Mouse (Mus musculus) layer of hippocampus, adult 8-10 months (tissue): ENCODE results near the gene Abca7. TPM values are rescaled to one million over a fixed set of nuclear protein-coding genes. Genes with fewer than 3 reads are reported as not detected.
A peak's percentile ranks its signal among the peaks of the same experiment; 100 is the strongest.
"Not testable (repeated sequence)": the region's sequence is repeated elsewhere in the genome, so short reads cannot be mapped to it uniquely, and the experiment has no call there.

Source experiments
- DNase-seq, 2 experiments: peaks; one replicate each; pipeline ENCODE4 v3.0.0; 2022; ENCODE audit warnings: low spot score in 2 of 2
- total RNA-seq, 4 experiments: library from RNA; stranded (reverse); gene quantifications; 2 replicates each; pipeline ENCODE4 v1.2.4; 2022

Gene Abca7
- total RNA-seq, result 10 to 100 TPM; 12.4 to 13.6 (median 13.3) TPM

GRCm38 (mm10) chr10:79996272-79997033 lies at the start of gene Abca7:
Gene Abca7, plus strand, starts transcription at chr10:79996494.
- DNase-seq, result peak; percentile 90 to 94

DNA sequence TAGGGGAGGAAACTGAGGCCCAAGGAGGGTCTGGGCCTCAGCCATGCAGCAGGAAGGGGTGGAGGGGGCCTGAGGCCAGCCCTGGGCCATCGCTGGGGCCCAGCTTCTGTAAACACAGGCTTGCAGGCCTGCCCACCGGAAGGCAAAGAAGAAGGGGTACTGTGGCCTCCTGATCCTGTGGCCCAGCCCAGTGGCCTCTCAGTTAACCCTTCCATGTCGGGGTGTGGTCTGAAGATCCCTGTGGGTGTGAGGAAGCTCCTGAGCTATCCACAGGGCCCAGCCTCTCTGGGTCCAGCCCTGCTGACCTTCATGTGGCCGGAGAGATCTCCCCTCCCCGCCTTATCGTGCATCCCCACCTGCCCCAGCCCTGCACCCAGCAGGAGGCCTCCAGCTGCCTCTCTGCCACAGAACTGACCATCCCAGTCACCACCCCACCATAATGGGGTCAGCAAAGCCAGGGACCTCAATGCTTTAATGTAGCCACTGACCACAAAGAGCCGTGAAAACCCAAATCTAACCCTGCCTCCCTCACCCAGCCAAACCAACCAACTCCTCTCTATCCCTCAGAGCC lies 49.5 kb upstream of the Abca7 start:
- no peak for DNase-seq

GRCm38 (mm10) chr10:79947502-79947901 lies 48.8 kb upstream of the Abca7 start:
- no peak for DNase-seq

DNA sequence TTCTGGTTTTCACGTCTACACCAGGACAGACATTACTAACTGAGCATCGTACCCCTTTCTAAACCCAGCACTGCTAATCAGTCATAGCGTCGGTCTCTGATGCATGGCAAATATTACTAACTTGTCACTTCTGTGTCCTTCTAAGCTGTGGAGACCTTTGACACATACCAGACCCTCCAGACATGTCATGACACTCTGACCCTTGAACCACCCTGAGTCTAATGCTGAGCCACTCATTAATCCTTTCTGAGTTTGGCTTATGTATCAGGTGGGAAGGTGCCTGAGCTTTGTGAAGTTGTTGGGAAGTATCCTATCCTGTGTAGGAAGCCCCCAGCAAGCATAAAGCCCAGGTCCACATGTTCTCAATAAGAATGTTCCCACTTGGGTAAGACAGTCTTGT lies 46.4 kb upstream of the Abca7 start:
- no peak for DNase-seq

- no peak for DNase-seq
Measured at GRCm38 (mm10) chr10:79950661-79951060, 45.6 kb upstream of the Abca7 start.

DNA sequence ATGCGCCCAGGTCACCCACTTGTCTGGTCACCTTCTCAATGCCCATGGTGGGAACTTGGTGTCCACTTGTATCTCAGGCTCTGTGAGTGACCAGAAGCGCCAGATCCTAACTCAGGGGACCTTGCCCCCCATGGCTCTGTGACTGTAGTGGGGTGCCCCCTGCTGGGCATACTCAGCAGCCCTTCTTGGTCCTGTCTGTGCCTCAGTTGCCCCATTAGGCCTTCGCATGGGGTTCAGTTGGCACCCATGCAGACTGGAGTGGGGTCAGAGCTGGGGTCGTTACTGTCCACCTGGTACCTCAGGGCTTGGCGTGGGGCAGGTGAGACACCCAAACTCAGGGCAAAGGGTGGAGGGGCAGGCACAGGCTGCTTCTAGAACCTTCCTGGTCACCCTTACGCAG lies 42.3 kb upstream of the Abca7 start:
- peak in 1 of 2 experiments; percentile 37 for DNase-seq

- no peak for DNase-seq
Measured at GRCm38 (mm10) chr10:79955691-79956090, 40.6 kb upstream of the Abca7 start.

- DNase-seq, result no peak
Measured at GRCm38 (mm10) chr10:79956643-79957154, 39.6 kb upstream of the Abca7 start.

DNA sequence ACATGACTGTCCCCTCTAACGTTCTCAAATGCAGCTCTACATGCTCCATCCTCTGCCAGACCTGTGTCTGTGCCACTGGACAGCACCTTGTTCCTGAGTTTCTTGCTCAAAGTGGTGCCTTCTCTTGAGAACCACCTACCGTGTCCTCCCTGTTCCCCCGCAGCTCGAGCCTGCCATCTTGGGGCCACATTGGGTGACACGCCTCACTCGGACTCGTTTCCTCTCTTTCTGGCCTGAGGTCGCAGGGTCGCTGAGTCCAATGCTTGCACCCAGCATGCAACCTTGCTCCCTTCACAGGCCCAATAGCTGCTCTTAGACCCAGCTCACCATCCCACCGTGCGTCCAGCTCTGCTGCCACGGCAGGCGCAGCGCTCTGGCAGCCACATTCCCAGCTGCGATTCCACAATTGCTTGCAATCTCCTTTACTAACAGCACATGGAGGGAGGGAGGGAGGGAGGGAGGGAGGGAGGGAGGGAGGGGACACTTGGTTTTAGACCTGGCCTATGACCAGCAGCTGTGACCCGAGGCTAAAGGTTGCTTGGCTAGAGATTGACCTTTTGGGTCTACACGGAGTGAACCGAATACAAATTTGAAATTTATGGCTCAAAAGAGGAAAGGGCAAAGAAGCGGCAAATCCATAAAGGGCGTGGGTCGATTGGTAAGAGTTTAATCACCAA lies 38.0 kb upstream of the Abca7 start:
- peak; percentile 56 to 71 for DNase-seq

- DNase-seq, result not testable (repeated sequence)
Measured at GRCm38 (mm10) chr10:79959412-79959811, 36.9 kb upstream of the Abca7 start.

GRCm38 (mm10) chr10:79959847-79960601 lies 36.3 kb upstream of the Abca7 start, which contains the start of gene Wdr18:
Gene Wdr18, plus strand, starts transcription at chr10:79960152.
- peak; percentile 99 to 100 for DNase-seq

GRCm38 (mm10) chr10:79960671-79961294 lies 35.5 kb upstream of the Abca7 start:
- no peak for DNase-seq

- no peak for DNase-seq
Measured at GRCm38 (mm10) chr10:79964727-79965126, 31.6 kb upstream of the Abca7 start.

DNA sequence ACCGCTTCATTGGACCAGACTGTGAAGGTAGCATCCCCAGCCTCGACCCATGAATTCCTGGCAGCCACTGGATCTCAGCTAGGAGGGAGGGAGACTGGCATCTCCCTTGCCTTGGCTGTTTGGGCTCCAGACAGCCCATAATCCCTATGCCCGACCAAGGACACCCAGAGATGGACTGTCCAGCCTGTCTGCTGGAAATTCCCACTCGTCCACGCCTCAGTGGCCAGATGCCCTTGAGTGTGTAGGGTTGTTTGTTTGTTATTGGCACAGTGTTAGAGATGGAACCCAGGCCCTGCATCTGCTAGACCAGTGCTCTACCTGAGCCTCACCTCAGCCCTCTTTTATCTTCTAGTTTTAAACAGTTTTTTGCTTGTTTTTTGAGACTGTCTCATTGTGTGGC lies 31.0 kb upstream of the Abca7 start:
- no peak for DNase-seq

DNA sequence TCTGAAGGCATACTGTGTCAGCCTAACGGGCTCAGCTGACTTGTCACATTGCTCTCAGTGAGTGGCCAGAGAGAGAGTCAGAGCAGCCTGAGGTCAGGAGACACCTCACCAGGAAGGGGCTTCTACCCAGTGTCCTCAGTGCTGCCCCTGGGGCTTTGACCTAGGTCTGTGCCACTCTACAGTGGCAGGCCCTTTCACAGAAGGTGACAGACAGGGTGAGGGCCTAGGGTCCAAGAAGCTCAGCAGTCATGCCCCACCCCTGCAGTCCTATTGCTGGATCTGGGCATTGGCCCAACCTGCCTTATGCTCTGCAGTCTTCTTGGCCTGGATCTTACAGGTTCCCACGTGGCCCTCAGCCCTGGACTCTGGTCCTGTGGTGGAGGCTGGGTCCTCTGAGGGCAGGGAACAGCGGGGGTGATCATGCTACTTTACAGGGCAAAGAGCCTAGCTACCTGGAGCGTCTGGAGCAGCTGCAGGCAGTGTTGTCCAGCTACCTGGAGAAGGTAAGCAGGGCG lies 29.4 kb upstream of the Abca7 start:
- DNase-seq, result no peak

DNA sequence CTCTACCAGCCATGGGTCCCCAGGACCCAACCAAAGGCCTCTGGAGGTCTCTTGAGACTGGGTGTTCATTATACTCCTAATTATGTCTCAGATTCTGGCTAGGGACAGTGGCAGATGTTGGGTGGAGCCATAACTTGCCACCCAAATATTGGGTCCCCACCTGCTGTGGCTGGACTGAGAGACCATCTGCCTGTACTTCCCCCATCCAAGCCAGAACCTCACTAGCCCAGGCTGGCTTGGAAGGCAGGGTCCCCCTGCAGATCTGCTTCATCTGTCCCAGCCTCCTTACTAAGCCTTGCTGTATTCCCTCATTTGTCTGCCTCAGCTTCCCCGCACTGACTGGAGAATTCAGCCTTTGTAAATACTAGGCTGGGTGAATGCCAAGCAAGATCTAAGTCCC lies 28.1 kb upstream of the Abca7 start:
- DNase-seq, result no peak

DNA sequence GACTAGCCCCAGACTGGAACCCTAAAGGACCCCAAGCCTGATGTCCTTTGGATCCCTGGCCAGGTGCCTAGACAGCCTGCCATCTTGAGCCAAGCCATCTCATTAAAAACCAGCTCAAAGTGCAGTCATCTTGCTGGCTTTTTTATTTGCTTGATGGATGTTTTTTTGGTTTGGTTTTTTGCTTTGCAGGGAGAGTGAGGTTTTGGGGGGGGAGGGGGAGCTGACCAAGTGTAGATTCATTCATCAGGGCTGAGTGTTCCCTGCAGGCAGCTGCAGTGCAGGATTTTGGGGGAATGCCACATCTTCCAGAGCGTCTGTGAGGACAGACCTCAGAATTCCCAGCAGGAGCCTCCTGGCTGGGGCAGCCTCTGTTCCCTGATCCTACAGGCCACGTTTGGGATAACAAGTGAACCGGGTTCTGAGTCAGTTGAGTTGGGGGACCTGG lies 27.1 kb upstream of the Abca7 start:
- no peak for DNase-seq

DNA sequence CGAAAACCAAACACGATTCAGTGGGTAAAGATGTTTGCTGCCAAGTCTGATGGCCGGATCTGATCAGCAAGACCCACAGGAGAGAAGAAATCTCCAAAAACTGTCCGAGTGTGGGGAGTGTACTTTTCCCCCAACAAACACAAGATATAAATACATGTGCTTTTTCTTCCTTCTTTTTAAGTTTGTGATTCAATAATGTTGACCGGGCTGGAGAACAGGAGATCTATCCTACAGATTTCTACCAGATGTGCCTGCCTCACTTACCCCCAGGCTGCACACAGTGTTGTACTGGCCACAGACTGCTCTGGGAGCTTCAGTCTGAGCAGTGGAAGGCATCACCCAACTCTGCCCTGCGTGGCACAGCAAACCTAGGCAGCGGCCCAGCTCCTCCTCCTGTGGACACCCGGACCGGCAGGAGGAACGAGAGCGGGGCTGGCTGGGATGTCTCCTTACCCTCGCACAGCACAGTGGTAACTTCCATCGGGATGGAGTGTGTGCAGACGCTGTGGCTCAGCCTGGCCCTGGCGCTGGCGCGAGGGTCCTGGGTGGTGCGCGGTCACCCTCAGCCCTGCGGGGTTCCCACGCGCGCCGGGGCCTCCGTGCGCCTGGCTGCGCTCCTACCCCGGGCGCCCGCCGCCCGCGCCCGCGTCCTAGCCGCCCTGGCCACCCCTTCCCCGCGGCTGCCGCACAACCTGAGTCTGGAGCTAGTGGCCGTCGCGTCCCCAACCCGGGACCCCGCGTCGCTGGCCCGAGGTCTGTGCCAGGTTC lies 25.7 kb upstream of the Abca7 start, which contains the start of gene Grin3b:
Gene Grin3b, plus strand, starts transcription at position 301 of the 768 bp plus-strand sequence.
- DNase-seq, result no peak

- DNase-seq, result no peak
Measured at GRCm38 (mm10) chr10:79971183-79971497, 25.2 kb upstream of the Abca7 start.

GRCm38 (mm10) chr10:79972831-79973230 lies 23.5 kb upstream of the Abca7 start:
- DNase-seq, result no peak
